Mouse (Mus musculus): ENCODE results near the gene Gm10382. TPM values are rescaled to one million over a fixed set of nuclear protein-coding genes. Genes with fewer than 3 reads are reported as not detected.
"Not testable (repeated sequence)": the region's sequence is repeated elsewhere in the genome, so short reads cannot be mapped to it uniquely, and the experiment has no call there.

Gene Gm10382
- total RNA-seq, 1 experiment from 2014 or later: not detected

GRCm38 (mm10) chr5:125364851-125365429 is 24.2 kb upstream of the Gm10382 start:
- no peak for ATAC-seq (replicated peaks; ENCODE audit: insufficient number of reproducible peaks, low FRiP score, low TSS enrichment, poor library complexity, severe bottlenecking)

- ATAC-seq (replicated peaks; ENCODE audit: insufficient number of reproducible peaks, low FRiP score, low TSS enrichment, poor library complexity, severe bottlenecking): peak; percentile 55
Observed at GRCm38 (mm10) chr5:125368156-125368555, 21.0 kb upstream of the Gm10382 start.

GRCm38 (mm10) chr5:125368568-125368967 is 20.6 kb upstream of the Gm10382 start:
- ATAC-seq (replicated peaks; ENCODE audit: insufficient number of reproducible peaks, low FRiP score, low TSS enrichment, poor library complexity, severe bottlenecking): peak; percentile 82

- ATAC-seq (replicated peaks; ENCODE audit: insufficient number of reproducible peaks, low FRiP score, low TSS enrichment, poor library complexity, severe bottlenecking): no peak
Observed at GRCm38 (mm10) chr5:125370950-125371693, 18.0 kb upstream of the Gm10382 start.

- ATAC-seq (replicated peaks; ENCODE audit: insufficient number of reproducible peaks, low FRiP score, low TSS enrichment, poor library complexity, severe bottlenecking): no peak
Observed at GRCm38 (mm10) chr5:125372027-125372426, 17.1 kb upstream of the Gm10382 start.

- no peak for ATAC-seq (replicated peaks; ENCODE audit: insufficient number of reproducible peaks, low FRiP score, low TSS enrichment, poor library complexity, severe bottlenecking)
Observed at GRCm38 (mm10) chr5:125375871-125376270, 13.3 kb upstream of the Gm10382 start.

GRCm38 (mm10) chr5:125377214-125377613 is 11.9 kb upstream of the Gm10382 start:
- ATAC-seq (replicated peaks; ENCODE audit: insufficient number of reproducible peaks, low FRiP score, low TSS enrichment, poor library complexity, severe bottlenecking): no peak; the same call in 1 of the 2 replicates

GRCm38 (mm10) chr5:125378919-125379318 is 10.2 kb upstream of the Gm10382 start:
- ATAC-seq (replicated peaks; ENCODE audit: insufficient number of reproducible peaks, low FRiP score, low TSS enrichment, poor library complexity, severe bottlenecking): no peak

- no peak for ATAC-seq (replicated peaks; ENCODE audit: insufficient number of reproducible peaks, low FRiP score, low TSS enrichment, poor library complexity, severe bottlenecking)
Observed at GRCm38 (mm10) chr5:125381954-125382672, 7.0 kb upstream of the Gm10382 start.

- peak; percentile 67 for ATAC-seq (replicated peaks; ENCODE audit: insufficient number of reproducible peaks, low FRiP score, low TSS enrichment, poor library complexity, severe bottlenecking)
Observed at GRCm38 (mm10) chr5:125382673-125383558, 6.2 kb upstream of the Gm10382 start.

- ATAC-seq (replicated peaks; ENCODE audit: insufficient number of reproducible peaks, low FRiP score, low TSS enrichment, poor library complexity, severe bottlenecking): no peak
Observed at GRCm38 (mm10) chr5:125383637-125384420, 5.3 kb upstream of the Gm10382 start.

GRCm38 (mm10) chr5:125384512-125385214 is 4.5 kb upstream of the Gm10382 start:
- no peak for ATAC-seq (replicated peaks; ENCODE audit: insufficient number of reproducible peaks, low FRiP score, low TSS enrichment, poor library complexity, severe bottlenecking)

- ATAC-seq (replicated peaks; ENCODE audit: insufficient number of reproducible peaks, low FRiP score, low TSS enrichment, poor library complexity, severe bottlenecking): no peak
Observed at GRCm38 (mm10) chr5:125385215-125385940, 3.7 kb upstream of the Gm10382 start.

- ATAC-seq (replicated peaks; ENCODE audit: insufficient number of reproducible peaks, low FRiP score, low TSS enrichment, poor library complexity, severe bottlenecking): not testable (repeated sequence)
Observed at GRCm38 (mm10) chr5:125387295-125387694, 1.8 kb upstream of the Gm10382 start.

GRCm38 (mm10) chr5:125388358-125389092 is 597 bp upstream of the Gm10382 start:
- ATAC-seq (replicated peaks; ENCODE audit: insufficient number of reproducible peaks, low FRiP score, low TSS enrichment, poor library complexity, severe bottlenecking): no peak
